Mouse (Mus musculus) kidney, adult 2 months (tissue): Measurements from ENCODE around the gene Serbp1. TPM values are rescaled to one million over a fixed set of nuclear protein-coding genes. Genes with fewer than 3 reads are reported as not detected.

Experiments
- DNase-seq: peaks from one replicate; pipeline ENCODE4 v3.0.0; 2021
- H3K27ac ChIP-seq: fragments of 200-500 bp; 2 replicates; pipeline ENCODE4 v1.5.1; 2012; ENCODE audit warnings: low read depth, low read length, control low read depth, inconsistent platforms; ENCODE audit not compliant: insufficient read depth
- H3K27me3 ChIP-seq: fragments of 200-500 bp; replicated peaks from 2 replicates; pipeline ENCODE4 v1.6.1; 2012; ENCODE audit warnings: mild to moderate bottlenecking, moderate library complexity, low read length, inconsistent platforms; ENCODE audit not compliant: control insufficient read depth, insufficient read depth
- H3K36me3 ChIP-seq: fragments of 200-500 bp; 2 replicates; pipeline ENCODE4 v1.6.1; 2012; ENCODE audit warnings: mild to moderate bottlenecking, moderate library complexity, low read length, inconsistent platforms; ENCODE audit not compliant: control insufficient read depth, insufficient read depth
- H3K4me1 ChIP-seq: fragments of 200-500 bp; 2 replicates; pipeline ENCODE4 v1.6.1; 2011; ENCODE audit warnings: low read length; ENCODE audit not compliant: control insufficient read depth, insufficient read depth
- H3K4me3 ChIP-seq: fragments of 200-500 bp; 2 replicates; pipeline ENCODE4 v1.5.1; 2011; ENCODE audit warnings: mild to moderate bottlenecking, low read depth, low read length, control low read depth; ENCODE audit not compliant: insufficient read depth
- CTCF ChIP-seq: fragments of 200-500 bp; conservative IDR thresholded peaks from 2 replicates; pipeline ENCODE4 v1.5.1; 2011; ENCODE audit warnings: low read depth, mild to moderate bottlenecking, control low read depth, low read length, moderate library complexity, mixed read lengths; ENCODE audit not compliant: insufficient read depth, insufficient read length
- POLR2A ChIP-seq: fragments of 200-500 bp; IDR thresholded peaks from one replicate; pipeline ENCODE4 v1.6.1; 2011; ENCODE audit warnings: low read depth, low read length, control low read depth
- WGBS: fragments of 180-500 bp; shearing (Covaris S2); methylation state at CpG from one replicate; pipeline ENCODE4 v1.1.7; 2018; 5-methylcytosine and 5-hydroxymethylcytosine counted together
- polyA plus RNA-seq: library from polyadenylated mRNA; depleted of rRNA; stranded (reverse); fragments of >200 nt; gene quantifications from 2 replicates; pipeline ENCODE4 v1.2.3, GENCODE M21; 2012

Serbp1 gene
- polyA plus RNA-seq, 1 experiment, result 62.0 TPM

- H3K36me3 ChIP-seq, result peaks cover 5% of the 10 kb centered on the region
- H3K27me3 ChIP-seq, result no peaks in the 10 kb centered on the region
- no peak for DNase-seq
- no peak overlapping the region for H3K4me3 ChIP-seq
- H3K4me1 ChIP-seq, result 0 out of 2 replicates have a peak, but pooled peaks cover 2% of the 10 kb centered on the region
- WGBS, result 11% methylated on average over 2 of the region's 2 CpGs
- no peak for TF ChIP-seq CTCF
- no peak for TF ChIP-seq POLR2A
- H3K27ac ChIP-seq, result no peak overlapping the region
Measured at GRCm38 (mm10) chr6:67269459-67269858, 31.5 kb downstream of the Serbp1 start.

DNA sequence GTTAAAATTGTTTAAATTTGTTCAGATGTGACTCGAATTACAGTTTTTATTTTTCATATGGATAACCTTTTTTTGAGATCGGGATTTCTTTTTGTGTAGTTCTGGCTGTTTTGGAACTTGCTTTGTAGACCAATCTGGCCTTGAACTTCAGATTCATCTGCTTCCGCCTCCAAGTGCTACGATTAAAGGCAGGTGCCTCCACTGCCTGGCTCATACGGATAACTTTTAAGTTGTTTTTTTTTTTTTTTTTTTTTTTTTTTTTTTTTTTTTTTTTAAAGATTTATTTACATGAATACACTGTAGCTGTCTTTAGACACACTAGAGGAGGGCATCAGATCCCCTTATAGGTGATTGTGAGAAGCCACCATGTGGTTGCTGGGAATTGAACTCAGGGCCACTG is 40.0 kb downstream of the Serbp1 start:
- H3K4me1 ChIP-seq, result no peaks in the 10 kb centered on the region
- no peak for TF ChIP-seq POLR2A
- no peak overlapping the region for H3K27ac ChIP-seq
- no peaks in the 10 kb centered on the region for H3K27me3 ChIP-seq
- H3K4me3 ChIP-seq, result no peak overlapping the region
- no peak for DNase-seq
- peaks cover 8% of the 10 kb centered on the region for H3K36me3 ChIP-seq
- WGBS, result 73% methylated on average over 5 of the region's 5 CpGs

DNA sequence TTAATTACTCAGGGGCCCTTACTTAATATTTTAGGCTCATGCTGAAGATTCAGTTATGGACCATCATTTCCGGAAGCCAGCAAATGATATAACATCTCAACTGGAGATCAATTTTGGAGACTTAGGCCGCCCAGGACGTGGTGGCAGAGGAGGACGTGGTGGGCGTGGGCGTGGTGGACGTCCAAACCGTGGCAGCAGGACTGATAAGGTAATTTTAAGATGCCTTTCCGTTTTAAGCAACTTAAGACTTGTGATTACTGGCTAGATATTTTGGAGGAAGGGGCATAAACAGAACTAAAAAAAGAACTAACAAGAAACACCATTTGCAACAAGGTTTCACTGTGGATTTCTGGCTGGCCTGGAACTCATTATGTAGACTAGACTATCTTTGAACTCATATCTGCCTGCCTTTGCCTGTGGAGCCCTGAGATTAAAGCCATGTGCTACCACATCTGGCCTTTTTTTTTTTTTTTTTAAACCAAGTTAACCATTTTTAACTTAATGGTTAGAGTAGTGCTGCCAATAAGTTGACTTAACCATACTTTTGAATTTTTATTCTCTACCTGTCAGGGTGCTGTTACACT is 43.7 kb downstream of the Serbp1 start:
- Histone ChIP-seq H3K27ac (no peak overlapping the region), H3K4me1 (no peaks in the 10 kb centered on the region), H3K4me3 (no peak overlapping the region), H3K27me3 (no peaks in the 10 kb centered on the region), H3K36me3 (peaks cover 9% of the 10 kb centered on the region)
- TF ChIP-seq CTCF, result no peak
- TF ChIP-seq POLR2A, result no peak
- WGBS, result 81% methylated on average over 9 of the region's 9 CpGs
- DNase-seq, result no peak

DNA sequence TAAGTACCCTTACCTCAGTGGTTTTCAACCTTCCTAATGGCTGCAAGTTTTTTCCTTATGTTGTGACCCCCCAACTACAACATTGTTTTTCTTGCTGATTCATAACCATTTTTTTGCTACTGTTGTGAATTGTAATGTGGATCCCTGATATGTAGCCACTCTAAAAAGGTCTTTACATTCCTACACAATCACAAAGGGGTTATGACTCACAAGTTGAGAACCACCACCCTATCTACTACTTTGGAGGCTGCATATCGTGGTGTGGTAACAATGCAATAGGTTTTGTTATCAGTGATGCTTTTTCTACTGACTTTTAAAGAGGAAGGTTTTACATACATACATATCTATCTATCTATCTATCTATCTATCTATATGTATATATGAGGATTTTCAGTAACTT is 44.9 kb downstream of the Serbp1 start:
- 90% methylated on average over 1 of the region's 1 CpGs for WGBS
- no peaks in the 10 kb centered on the region for H3K27me3 ChIP-seq
- H3K36me3 ChIP-seq, result peaks cover 9% of the 10 kb centered on the region
- H3K27ac ChIP-seq, result no peak overlapping the region
- no peak for DNase-seq
- TF ChIP-seq CTCF (no peak), POLR2A (no peak)
- no peaks in the 10 kb centered on the region for H3K4me1 ChIP-seq
- H3K4me3 ChIP-seq, result no peak overlapping the region

DNA sequence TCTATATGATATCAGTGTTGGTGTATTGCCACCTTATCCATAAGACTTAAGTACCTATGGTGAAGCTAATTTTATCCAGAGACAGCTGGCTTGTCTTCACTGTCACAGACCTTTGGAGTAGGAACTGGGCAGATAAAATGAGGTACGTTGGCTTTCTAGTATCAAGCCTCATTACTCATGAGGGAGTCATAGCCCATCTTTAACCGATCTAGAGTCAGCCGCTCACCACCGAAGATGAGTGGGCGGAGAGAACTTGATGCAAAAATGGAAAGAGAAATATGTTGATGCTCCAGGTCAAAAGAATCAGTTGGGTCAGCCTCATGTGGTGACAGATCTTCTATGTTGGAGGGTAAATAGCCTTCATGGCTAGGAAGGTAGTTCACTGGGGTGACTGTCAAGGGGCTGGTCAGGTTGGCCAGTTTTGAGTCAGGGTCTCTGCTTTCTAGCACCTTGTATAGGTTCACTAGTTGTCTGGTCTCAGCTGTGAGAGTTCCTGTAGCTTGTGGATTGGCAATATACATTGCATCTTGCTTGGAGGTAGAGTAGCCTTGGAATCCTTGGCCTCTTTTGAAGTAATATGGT is 54.2 kb downstream of the Serbp1 start:
- no peaks in the 10 kb centered on the region for H3K4me1 ChIP-seq
- WGBS, result 87% methylated on average over 5 of the region's 5 CpGs
- no peak for DNase-seq
- H3K4me3 ChIP-seq, result no peak overlapping the region
- H3K27me3 ChIP-seq, result no peaks in the 10 kb centered on the region
- H3K27ac ChIP-seq, result no peak overlapping the region
- H3K36me3 ChIP-seq, result no peaks in the 10 kb centered on the region
- no peak for TF ChIP-seq CTCF
- no peak for TF ChIP-seq POLR2A

GRCm38 (mm10) chr6:67296126-67296525 is 58.1 kb downstream of the Serbp1 start:
- 50% methylated on average over 5 of the region's 5 CpGs for WGBS
- H3K4me1 ChIP-seq, result peaks cover 5% of the 10 kb centered on the region; the same call in 1 of the 2 replicates
- no peak overlapping the region for H3K27ac ChIP-seq
- peak; percentile 53 for TF ChIP-seq CTCF
- no peak for TF ChIP-seq POLR2A
- peak; percentile 22 for DNase-seq
- H3K36me3 ChIP-seq, result no peaks in the 10 kb centered on the region
- H3K4me3 ChIP-seq, result no peak overlapping the region
- H3K27me3 ChIP-seq, result no peaks in the 10 kb centered on the region

GRCm38 (mm10) chr6:67298742-67299141 is 60.8 kb downstream of the Serbp1 start:
- Histone ChIP-seq H3K4me1 (peaks cover 5% of the 10 kb centered on the region), H3K27me3 (no peaks in the 10 kb centered on the region), H3K4me3 (no peak overlapping the region), H3K27ac (no peak overlapping the region), H3K36me3 (no peaks in the 10 kb centered on the region)
- WGBS, result 82% methylated on average over 5 of the region's 5 CpGs
- no peak for DNase-seq
- TF ChIP-seq CTCF (no peak), POLR2A (no peak)

GRCm38 (mm10) chr6:67300300-67300699 is 62.3 kb downstream of the Serbp1 start:
- no peak for TF ChIP-seq CTCF
- no peak for TF ChIP-seq POLR2A
- no peaks in the 10 kb centered on the region for H3K36me3 ChIP-seq
- no peak overlapping the region for H3K4me3 ChIP-seq
- H3K27me3 ChIP-seq, result no peaks in the 10 kb centered on the region
- 30% methylated on average over 4 of the region's 4 CpGs for whole genome bisulfite sequencing
- DNase-seq, result peak; percentile 81
- H3K4me1 ChIP-seq, result peaks cover 5% of the 10 kb centered on the region
- H3K27ac ChIP-seq, result no peak overlapping the region; the same call in 1 of the 2 replicates
